Mouse (Mus musculus) ES-Bruce4 (cell line): ENCODE data around the gene Sepsecs.

ENCODE experiments used
- CTCF ChIP-seq: IDR thresholded peaks from one replicate; pipeline ENCODE4 v1.8.1; 2011; ENCODE audit warnings: low read depth, low read length
- EP300 ChIP-seq: IDR thresholded peaks from 2 replicates; pipeline ENCODE4 v1.6.1; 2011; ENCODE audit warnings: low read depth, low read length; ENCODE audit not compliant: insufficient read depth
- POLR2A ChIP-seq: IDR thresholded peaks from one replicate; pipeline ENCODE4 v1.8.1; 2011; ENCODE audit warnings: low read length; ENCODE audit not compliant: insufficient read depth

- no peak for TF ChIP-seq CTCF
- no peak for TF ChIP-seq POLR2A
- no peak for TF ChIP-seq EP300
These were observed 9.1 kb upstream of the Sepsecs start for GRCm38 (mm10) chr5:52678498-52679070.
